Mouse (Mus musculus) limb, embryonic 14.5 days (tissue): Measurements from ENCODE around the gene Kif3b. TPM values are rescaled to one million over a fixed set of nuclear protein-coding genes. Genes with fewer than 3 reads are reported as not detected.

ENCODE experiments used
- ATAC-seq: fragments of 200-750 bp; cut with Nextera tagmentation; 2 replicates; pipeline ENCODE4 v1.8.0; 2017; ENCODE audit warnings: low read depth, moderate number of reproducible peaks, moderate TSS enrichment; ENCODE audit not compliant: low FRiP score
- DNase-seq: peaks from one replicate; pipeline ENCODE4 v3.0.0-alpha.2; 2015; ENCODE audit warnings: low spot score
- H3K27ac ChIP-seq: fragments of 300-500 bp; sonication (generic); replicated peaks from 2 replicates; pipeline ENCODE4 v1.5.1; 2014; ENCODE audit warnings: low read depth, mild to moderate bottlenecking, low read length, moderate library complexity, mixed read lengths
- H3K27me3 ChIP-seq: fragments of 300-500 bp; sonication (generic); 2 replicates; pipeline ENCODE4 v1.6.1; 2014; ENCODE audit warnings: low read length, mixed read lengths; ENCODE audit not compliant: control insufficient read depth, insufficient read depth
- H3K36me3 ChIP-seq: fragments of 300-500 bp; sonication (generic); 2 replicates; pipeline ENCODE4 v1.6.1; 2014; ENCODE audit warnings: mild to moderate bottlenecking, low read length, moderate library complexity, mixed read lengths; ENCODE audit not compliant: control insufficient read depth, insufficient read depth
- H3K4me1 ChIP-seq: fragments of 300-500 bp; sonication (generic); 2 replicates; pipeline ENCODE4 v1.6.1; 2014; ENCODE audit warnings: antibody characterized with exemption, low read length, mixed read lengths; ENCODE audit not compliant: control insufficient read depth, insufficient read depth
- H3K4me2 ChIP-seq: fragments of 300-500 bp; sonication (generic); replicated peaks from 2 replicates; pipeline ENCODE4 v1.6.1; 2014; ENCODE audit warnings: low read depth, mild to moderate bottlenecking, low read length, moderate library complexity; ENCODE audit not compliant: severe bottlenecking
- H3K4me3 ChIP-seq: fragments of 300-500 bp; sonication (generic); replicated peaks from 2 replicates; pipeline ENCODE4 v1.5.1; 2014; ENCODE audit warnings: low read length
- H3K9ac ChIP-seq: fragments of 300-500 bp; sonication (generic); 2 replicates; pipeline ENCODE4 v1.6.1; 2014; ENCODE audit warnings: mild to moderate bottlenecking, low read depth, low read length, moderate library complexity; ENCODE audit not compliant: severe bottlenecking
- H3K9me3 ChIP-seq: fragments of 300-500 bp; sonication (generic); 2 replicates; pipeline ENCODE4 v1.6.1; 2016; ENCODE audit warnings: low read length; ENCODE audit not compliant: control insufficient read depth
- POLR2A ChIP-seq: fragments of 200-500 bp; IDR thresholded peaks from 2 replicates; pipeline ENCODE4 v1.8.0; 2012; ENCODE audit warnings: inconsistent platforms, mild to moderate bottlenecking, moderate library complexity, borderline replicate concordance; ENCODE audit not compliant: insufficient read depth, insufficient read length; ENCODE audit errors: extremely low read depth
- WGBS: fragments of 180-500 bp; shearing (Covaris S2); extraction: QIAGEN DNeasy Blood & Tissue Kit; methylation state at CpG from one replicate; pipeline ENCODE4 v1.1.7; 2014; 5-methylcytosine and 5-hydroxymethylcytosine counted together
- polyA plus RNA-seq, 2 experiments: library from polyadenylated mRNA; depleted of rRNA in 1 of 2; stranded (reverse) in 1 of 2; unstranded in 1 of 2; fragments of >200 nt; fragmentation: Nextera tagmentation in 1 of 2; extraction: Ambion mirVana in 1 of 2; gene quantifications; 2 replicates each; pipeline versions ENCODE4 v1.2.1 to v1.2.3; 2012 to 2014

Gene Kif3b
- polyA plus RNA-seq, 2 experiments: 4.7 to 11.5 TPM

GRCm38 (mm10) chr2:153346221-153347182, 55.3 kb downstream of the Kif3b start:
- peak overlapping the region; percentile 93 for H3K9ac ChIP-seq
- peak overlapping the region; percentile 99 for H3K27ac ChIP-seq
- H3K9me3 ChIP-seq: no peaks in the 10 kb centered on the region
- WGBS: 1% methylated on average over 30 of the region's 76 CpGs
- H3K36me3 ChIP-seq: peaks cover 10% of the 10 kb centered on the region
- DNase-seq: peak; percentile 79
- no peak for TF ChIP-seq POLR2A
- peak; percentile 66 for ATAC-seq
- H3K4me3 ChIP-seq: peak overlapping the region; percentile 63
- no peaks in the 10 kb centered on the region for H3K27me3 ChIP-seq
- peak overlapping the region; percentile 58 for H3K4me2 ChIP-seq
- H3K4me1 ChIP-seq: peaks cover 25% of the 10 kb centered on the region

- Histone ChIP-seq H3K4me1 (peaks cover 25% of the 10 kb centered on the region), H3K9ac (peak overlapping the region; percentile 93), H3K9me3 (no peaks in the 10 kb centered on the region), H3K27me3 (no peaks in the 10 kb centered on the region), H3K36me3 (peaks cover 8% of the 10 kb centered on the region), H3K4me2 (peak overlapping the region; percentile 58), H3K27ac (peak overlapping the region; percentile 99), H3K4me3 (peak overlapping the region; percentile 63)
- ATAC-seq: no peak
- no peak for TF ChIP-seq POLR2A
- 5% methylated on average over 9 of the region's 9 CpGs for WGBS
- no peak for DNase-seq
Measured at GRCm38 (mm10) chr2:153347183-153347781, 56.1 kb downstream of the Kif3b start.

- Histone ChIP-seq H3K27ac (no peak overlapping the region), H3K4me1 (peaks cover 25% of the 10 kb centered on the region), H3K36me3 (peaks cover 14% of the 10 kb centered on the region), H3K4me3 (peak overlapping the region; percentile 63), H3K9ac (0 out of 2 replicates have a peak overlapping the region, but pooled peaks have one; percentile 12), H3K27me3 (no peaks in the 10 kb centered on the region), H3K4me2 (peak overlapping the region; percentile 58), H3K9me3 (no peaks in the 10 kb centered on the region)
- DNase-seq: no peak
- WGBS: 49% methylated on average over 6 of the region's 6 CpGs
- ATAC-seq: no peak
- no peak for TF ChIP-seq POLR2A
Measured at GRCm38 (mm10) chr2:153348100-153348831, 57.1 kb downstream of the Kif3b start.

GRCm38 (mm10) chr2:153350552-153351181, 59.5 kb downstream of the Kif3b start:
- H3K36me3 ChIP-seq: peaks cover 33% of the 10 kb centered on the region
- H3K9ac ChIP-seq: no peak overlapping the region
- peaks cover 20% of the 10 kb centered on the region for H3K4me1 ChIP-seq
- no peak overlapping the region for H3K27ac ChIP-seq
- no peaks in the 10 kb centered on the region for H3K9me3 ChIP-seq
- H3K4me2 ChIP-seq: no peak overlapping the region
- H3K4me3 ChIP-seq: no peak overlapping the region
- H3K27me3 ChIP-seq: no peaks in the 10 kb centered on the region
- ATAC-seq: no peak
- no peak for DNase-seq
- WGBS: 44% methylated on average over 6 of the region's 6 CpGs
- TF ChIP-seq POLR2A: no peak
